Mouse (Mus musculus) heart, postnatal 0 days (tissue): ENCODE data around the gene Krt81. TPM values are rescaled to one million over a fixed set of nuclear protein-coding genes. Genes with fewer than 3 reads are reported as not detected.

Source experiments
- ATAC-seq: fragments of 200-750 bp; cut with Nextera tagmentation; 2 replicates; pipeline ENCODE4 v1.8.0; 2017; ENCODE audit warnings: low read depth, moderate number of reproducible peaks, moderate library complexity; ENCODE audit not compliant: insufficient read depth
- DNase-seq: peaks from one replicate; pipeline ENCODE4 v3.0.0-alpha.2; 2016; ENCODE audit warnings: low spot score
- H3K27ac ChIP-seq: fragments of 300-500 bp; sonication (generic); 2 replicates; pipeline ENCODE4 v1.5.1; 2014; ENCODE audit warnings: low read depth, mild to moderate bottlenecking
- H3K27me3 ChIP-seq: fragments of 300-500 bp; sonication (generic); 2 replicates; pipeline ENCODE4 v1.6.1; 2014; ENCODE audit warnings: low read length, mixed read lengths; ENCODE audit not compliant: control insufficient read depth, insufficient read depth
- H3K36me3 ChIP-seq: fragments of 300-500 bp; sonication (generic); replicated peaks from 2 replicates; pipeline ENCODE4 v1.6.1; 2014; ENCODE audit warnings: low read length, mixed read lengths; ENCODE audit not compliant: control insufficient read depth, insufficient read depth
- H3K4me1 ChIP-seq: fragments of 300-500 bp; sonication (generic); 2 replicates; pipeline ENCODE4 v1.6.1; 2014; ENCODE audit warnings: antibody characterized with exemption; ENCODE audit not compliant: control insufficient read depth, insufficient read depth
- H3K4me2 ChIP-seq: fragments of 300-500 bp; sonication (generic); 2 replicates; pipeline ENCODE4 v1.6.1; 2014; ENCODE audit warnings: low read depth, mild to moderate bottlenecking, low read length, moderate library complexity
- H3K4me3 ChIP-seq: fragments of 300-500 bp; sonication (generic); 2 replicates; pipeline ENCODE4 v1.5.1; 2014; ENCODE audit warnings: low read depth, low read length
- H3K9ac ChIP-seq: fragments of 300-500 bp; sonication (generic); replicated peaks from 2 replicates; pipeline ENCODE4 v1.6.1; 2014; ENCODE audit warnings: low read depth, low read length, mixed read lengths
- H3K9me3 ChIP-seq: fragments of 300-500 bp; sonication (generic); replicated peaks from 2 replicates; pipeline ENCODE4 v1.6.1; 2016; ENCODE audit warnings: low read length; ENCODE audit not compliant: control insufficient read depth
- CTCF ChIP-seq: IDR thresholded peaks from 2 replicates; pipeline ENCODE4 v1.5.1; 2016; ENCODE audit warnings: antibody characterized with exemption, control low read depth, low read depth
- EP300 ChIP-seq: IDR thresholded peaks from 2 replicates; pipeline ENCODE4 v1.6.1; 2016; ENCODE audit warnings: antibody characterized with exemption, low read depth
- WGBS: fragments of 180-500 bp; shearing (Covaris S2); extraction: QIAGEN DNeasy Blood & Tissue Kit; methylation state at CpG from one replicate; pipeline ENCODE4 v1.1.7; 2014; 5-methylcytosine and 5-hydroxymethylcytosine counted together
- polyA plus RNA-seq: library from polyadenylated mRNA; unstranded; fragments of >200 nt; fragmentation: Nextera tagmentation; extraction: Ambion mirVana; gene quantifications from 2 replicates; pipeline ENCODE4 v1.2.1, GENCODE M21; 2015
- total RNA-seq: library from RNA; depleted of rRNA; stranded (reverse); fragments of >200 nt; gene quantifications from 2 replicates; pipeline ENCODE4 v1.2.3, GENCODE M21; 2014; ENCODE audit warnings: low replicate concordance

Gene Krt81
- total and polyA plus RNA-seq, 2 experiments from 2014 or later, result not detected

DNA sequence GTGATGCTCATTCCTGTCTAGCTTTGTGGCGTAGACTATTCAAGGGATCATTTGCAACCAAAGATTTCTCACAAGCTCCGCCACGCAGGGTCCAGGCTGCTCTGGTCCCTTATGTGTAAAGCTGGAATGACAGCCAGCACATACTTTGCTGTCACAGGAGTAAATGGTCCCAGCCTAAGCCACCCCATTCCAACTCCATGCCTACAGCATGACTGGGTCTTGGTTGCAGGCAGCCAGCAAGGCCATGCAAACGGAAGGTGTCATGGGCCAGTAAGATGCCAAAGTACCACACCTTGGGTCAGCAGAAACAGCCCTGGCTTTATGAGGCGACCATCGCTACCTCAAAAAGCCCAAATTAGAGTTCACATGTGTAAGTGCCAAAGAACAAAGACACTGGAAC, 30.2 kb upstream of the Krt81 start:
- WGBS, result 90% methylated on average over 6 of the region's 6 CpGs
- peaks cover 5% of the 10 kb centered on the region for H3K4me1 ChIP-seq
- TF ChIP-seq EP300, result no peak
- TF ChIP-seq CTCF, result no peak
- no peaks in the 10 kb centered on the region for H3K27me3 ChIP-seq
- ATAC-seq (no peak), DNase-seq (no peak)
- no peaks in the 10 kb centered on the region for H3K9me3 ChIP-seq
- H3K27ac ChIP-seq, result no peak overlapping the region
- H3K9ac ChIP-seq, result no peak overlapping the region
- H3K4me3 ChIP-seq, result no peak overlapping the region
- H3K36me3 ChIP-seq, result no peaks in the 10 kb centered on the region
- no peak overlapping the region for H3K4me2 ChIP-seq

DNA sequence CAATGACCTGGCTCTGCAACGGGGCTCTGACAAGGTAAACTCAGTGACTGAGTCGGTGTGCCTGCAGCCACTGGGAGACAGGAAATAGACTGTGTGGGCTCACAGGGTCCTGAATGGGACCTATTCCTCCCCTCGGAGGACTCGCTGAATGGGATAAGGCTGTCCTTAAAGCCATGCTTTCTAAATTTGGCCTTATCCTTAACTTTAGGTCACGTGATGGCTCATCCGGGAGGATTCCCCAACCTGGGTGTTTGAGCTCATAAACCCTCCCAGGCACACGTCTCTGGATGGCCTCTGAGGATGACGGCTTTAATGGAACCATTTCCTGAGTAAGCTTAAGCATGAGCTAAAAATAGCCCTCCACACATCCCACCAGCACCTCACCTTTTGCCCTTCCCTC, 29.2 kb upstream of the Krt81 start:
- H3K36me3 ChIP-seq, result no peaks in the 10 kb centered on the region
- ATAC-seq, result no peak

DNA sequence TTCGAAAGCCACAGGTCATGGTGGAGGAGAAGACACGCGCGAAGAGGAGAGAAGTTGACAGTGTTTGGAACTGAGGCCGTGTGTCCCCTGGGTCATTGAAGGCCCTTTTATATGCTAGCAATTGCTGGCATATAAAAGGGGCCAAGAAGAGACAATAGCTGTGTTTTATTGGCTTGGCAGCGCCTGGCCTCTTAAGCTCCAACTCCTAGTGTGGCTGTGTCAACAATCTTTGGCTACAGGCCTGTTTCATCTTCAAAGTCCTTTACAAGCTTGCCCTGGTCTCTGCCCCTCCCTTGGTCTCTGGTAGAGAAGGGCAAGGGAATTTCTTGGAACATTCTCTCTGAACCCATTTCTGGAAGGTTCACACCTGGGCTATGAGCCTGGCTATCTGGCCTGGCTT, 27.9 kb upstream of the Krt81 start, which contains the start of gene Krt83:
Gene Krt83, minus strand, starts transcription at position 82 of the 400 bp plus-strand sequence.
- Histone ChIP-seq H3K9me3 (no peaks in the 10 kb centered on the region), H3K9ac (no peak within 1 kb of the TSS), H3K4me3 (no peak within 1 kb of the TSS), H3K4me1 (peaks cover 5% of the 10 kb centered on the region), H3K27ac (no peak within 1 kb of the TSS), H3K36me3 (no peaks in the 10 kb centered on the region), H3K4me2 (no peak within 1 kb of the TSS), H3K27me3 (no peaks in the 10 kb centered on the region)
- WGBS, result 90% methylated on average over 6 of the region's 6 CpGs
- ATAC-seq, result no peak
- TF ChIP-seq CTCF (no peak), EP300 (no peak)
- no peak for DNase-seq

More for the DNA sequence above, 29.2 kb upstream of the Krt81 start:
- H3K4me2 ChIP-seq, result no peak overlapping the region
- H3K9ac ChIP-seq, result no peak overlapping the region
- H3K27ac ChIP-seq, result no peak overlapping the region
- no peak for DNase-seq
- peaks cover 5% of the 10 kb centered on the region for H3K4me1 ChIP-seq
- H3K27me3 ChIP-seq, result no peaks in the 10 kb centered on the region
- H3K4me3 ChIP-seq, result no peak overlapping the region
- TF ChIP-seq CTCF (no peak), EP300 (no peak)
- 18% methylated on average over 8 of the region's 8 CpGs for WGBS
- no peaks in the 10 kb centered on the region for H3K9me3 ChIP-seq

DNA sequence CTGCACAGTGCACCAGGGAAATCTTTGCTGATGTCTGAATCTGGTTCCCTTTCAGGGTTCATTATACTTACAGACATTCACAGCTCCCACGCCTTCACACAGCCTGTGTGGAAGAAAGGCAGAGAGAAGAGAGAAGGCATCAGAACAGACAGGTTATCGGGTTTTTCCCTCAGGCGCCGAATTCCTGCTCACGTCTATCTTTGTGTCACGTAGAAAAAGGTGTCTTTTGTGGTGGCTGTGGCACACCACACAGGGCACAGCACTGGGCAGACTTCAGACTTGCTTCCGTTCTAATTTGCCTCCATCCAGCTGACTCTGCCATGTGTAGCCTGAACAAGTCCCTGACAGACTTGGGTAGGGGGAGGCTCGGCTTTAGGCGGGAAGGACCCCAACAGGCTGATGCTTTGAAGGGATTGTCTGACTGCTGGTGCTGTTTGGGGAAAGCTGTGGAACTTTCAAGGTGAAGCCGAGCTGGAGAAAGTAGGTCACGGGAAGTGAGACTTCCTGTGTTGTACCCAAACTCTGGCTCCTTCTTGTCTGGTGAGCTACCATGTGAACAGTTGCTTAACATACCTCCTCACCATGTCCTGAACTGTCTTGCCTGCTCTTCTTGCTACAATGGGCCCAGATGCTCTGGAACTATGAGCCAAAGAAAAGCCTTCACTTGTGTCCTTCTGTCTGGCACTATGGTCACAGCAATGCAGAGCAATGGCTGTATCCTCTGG, 22.5 kb upstream of the Krt81 start:
- DNase-seq, result no peak
- no peaks in the 10 kb centered on the region for H3K4me1 ChIP-seq
- H3K9ac ChIP-seq, result no peak overlapping the region
- H3K36me3 ChIP-seq, result no peaks in the 10 kb centered on the region
- no peaks in the 10 kb centered on the region for H3K9me3 ChIP-seq
- no peaks in the 10 kb centered on the region for H3K27me3 ChIP-seq
- TF ChIP-seq CTCF, result no peak
- TF ChIP-seq EP300, result no peak
- WGBS, result 76% methylated on average over 11 of the region's 11 CpGs
- H3K4me3 ChIP-seq, result no peak overlapping the region
- no peak for ATAC-seq
- no peak overlapping the region for H3K4me2 ChIP-seq
- no peak overlapping the region for H3K27ac ChIP-seq

DNA sequence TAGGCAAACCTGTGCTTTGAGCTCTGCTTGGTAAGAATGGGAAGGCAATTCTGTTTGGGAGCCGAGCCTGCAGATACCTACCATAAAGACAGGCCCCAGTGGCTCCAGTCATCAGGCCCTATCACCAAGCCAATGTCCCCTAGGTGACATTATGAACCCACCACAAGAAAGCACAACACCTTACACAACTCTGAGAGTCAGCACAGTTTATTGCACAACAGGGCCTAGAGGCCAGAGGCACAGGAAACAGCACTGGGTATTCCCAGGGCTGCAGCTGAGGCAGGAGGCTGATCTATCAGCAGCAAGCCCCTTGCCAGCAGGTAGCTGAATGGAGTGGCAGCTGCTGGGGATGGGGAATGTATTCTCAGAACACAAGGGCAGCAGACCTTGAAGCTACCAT, 21.4 kb upstream of the Krt81 start:
- Histone ChIP-seq H3K4me3 (no peak overlapping the region), H3K27me3 (no peaks in the 10 kb centered on the region), H3K9ac (no peak overlapping the region), H3K9me3 (no peaks in the 10 kb centered on the region), H3K36me3 (no peaks in the 10 kb centered on the region), H3K4me2 (no peak overlapping the region), H3K27ac (no peak overlapping the region), H3K4me1 (no peaks in the 10 kb centered on the region)
- WGBS, result 69% methylated on average over 1 of the region's 1 CpGs
- DNase-seq (no peak), ATAC-seq (no peak)
- no peak for TF ChIP-seq EP300
- no peak for TF ChIP-seq CTCF

DNA sequence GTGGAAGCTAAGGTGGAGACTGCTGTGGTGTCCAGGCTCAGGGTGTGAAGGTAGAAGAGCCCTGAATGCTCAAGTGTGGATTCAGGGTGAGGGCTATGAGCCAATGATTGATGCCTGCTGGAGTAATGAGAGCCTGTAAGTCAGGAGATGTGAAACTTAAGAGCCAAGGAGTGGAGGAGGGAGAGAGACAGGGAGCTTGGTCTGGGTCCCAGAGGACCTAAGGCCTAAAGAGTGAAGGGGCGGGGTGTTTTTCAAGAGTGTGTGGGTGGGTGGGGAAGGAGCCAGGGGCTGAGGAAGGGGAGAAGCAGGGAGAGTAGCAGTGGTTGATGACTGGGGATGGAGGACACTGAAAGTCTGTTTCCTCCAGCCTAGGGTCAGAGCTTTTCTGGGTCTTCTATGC, 20.1 kb upstream of the Krt81 start:
- H3K9me3 ChIP-seq, result no peaks in the 10 kb centered on the region
- no peak overlapping the region for H3K27ac ChIP-seq
- H3K9ac ChIP-seq, result no peak overlapping the region
- H3K36me3 ChIP-seq, result no peaks in the 10 kb centered on the region
- H3K4me2 ChIP-seq, result no peak overlapping the region
- no peak for TF ChIP-seq CTCF
- TF ChIP-seq EP300, result no peak
- DNase-seq (no peak), ATAC-seq (no peak)
- no peaks in the 10 kb centered on the region for H3K4me1 ChIP-seq
- H3K4me3 ChIP-seq, result no peak overlapping the region
- peaks cover 7% of the 10 kb centered on the region for H3K27me3 ChIP-seq
- 44% methylated on average over 1 of the region's 1 CpGs for whole genome bisulfite sequencing
